Mouse (Mus musculus) kidney, embryonic 15.5 days (tissue): Measurements from ENCODE around the gene Rab11fip2. TPM values are rescaled to one million over a fixed set of nuclear protein-coding genes. Genes with fewer than 3 reads are reported as not detected.

Experiments
- ATAC-seq: fragments of 200-750 bp; cut with Nextera tagmentation; replicated peaks from 2 replicates; pipeline ENCODE4 v1.8.0; 2017; ENCODE audit warnings: moderate TSS enrichment; ENCODE audit not compliant: low FRiP score
- H3K27ac ChIP-seq: fragments of 300-500 bp; sonication (generic); 2 replicates; pipeline ENCODE4 v1.5.1; 2015; ENCODE audit warnings: mild to moderate bottlenecking, inconsistent platforms
- H3K27me3 ChIP-seq: fragments of 300-500 bp; sonication (generic); 2 replicates; pipeline ENCODE4 v1.6.1; 2015; ENCODE audit warnings: inconsistent platforms
- H3K36me3 ChIP-seq: fragments of 300-500 bp; sonication (generic); 2 replicates; pipeline ENCODE4 v1.6.1; 2015; ENCODE audit warnings: inconsistent platforms
- H3K4me1 ChIP-seq: fragments of 300-500 bp; sonication (generic); 2 replicates; pipeline ENCODE4 v1.6.1; 2015; ENCODE audit warnings: inconsistent platforms
- H3K4me2 ChIP-seq: fragments of 300-500 bp; sonication (generic); 2 replicates; pipeline ENCODE4 v1.6.1; 2015; ENCODE audit warnings: moderate library complexity, mild to moderate bottlenecking, inconsistent platforms
- H3K4me3 ChIP-seq: fragments of 300-500 bp; sonication (generic); replicated peaks from 2 replicates; pipeline ENCODE4 v1.5.1; 2015; ENCODE audit warnings: mild to moderate bottlenecking, inconsistent platforms
- H3K9ac ChIP-seq: fragments of 300-500 bp; sonication (generic); 2 replicates; pipeline ENCODE4 v1.6.1; 2015; ENCODE audit warnings: mild to moderate bottlenecking, inconsistent platforms
- H3K9me3 ChIP-seq: fragments of 300-500 bp; sonication (generic); replicated peaks from 2 replicates; pipeline ENCODE4 v1.6.1; 2016; ENCODE audit warnings: inconsistent platforms
- WGBS: fragments of 180-500 bp; shearing (Covaris S2); methylation state at CpG from one replicate; pipeline ENCODE4 v1.1.7; 2015; ENCODE audit warnings: mixed read lengths; 5-methylcytosine and 5-hydroxymethylcytosine counted together
- polyA plus RNA-seq: library from polyadenylated mRNA; unstranded; fragments of >200 nt; fragmentation: Nextera tagmentation; extraction: Ambion mirVana; gene quantifications from 2 replicates; pipeline ENCODE4 v1.2.1, GENCODE M21; 2015

Rab11fip2 gene
- 6.2 and 6.7 TPM in 2 replicates for polyA plus RNA-seq

- peak within 1 kb of the TSS; percentile 93 for H3K9ac ChIP-seq
- peak within 1 kb of the TSS; percentile 80 for H3K4me3 ChIP-seq
- peak within 1 kb of the TSS; percentile 94 for H3K27ac ChIP-seq
- peak within 1 kb of the TSS; percentile 72 for H3K4me2 ChIP-seq
- peaks cover 29% of the 10 kb centered on the region for H3K4me1 ChIP-seq
- H3K27me3 ChIP-seq: no peaks in the 10 kb centered on the region
- no peaks in the 10 kb centered on the region for H3K36me3 ChIP-seq
- under 1% methylated on average over 46 of the region's 72 CpGs for WGBS
- no peaks in the 10 kb centered on the region for H3K9me3 ChIP-seq
- peak; percentile 98 for ATAC-seq
Measured at GRCm38 (mm10) chr19:59943322-59943871, at the start of gene Rab11fip2. Gene Rab11fip2 (minus strand): TSS chr19:59943654.

GRCm38 (mm10) chr19:59981588-59981987, 38.1 kb upstream of the Rab11fip2 start:
- Histone ChIP-seq H3K27ac (no peak overlapping the region), H3K27me3 (no peaks in the 10 kb centered on the region), H3K36me3 (no peaks in the 10 kb centered on the region), H3K4me2 (no peak overlapping the region), H3K9ac (no peak overlapping the region), H3K4me3 (no peak overlapping the region), H3K9me3 (no peaks in the 10 kb centered on the region), H3K4me1 (no peaks in the 10 kb centered on the region)
- WGBS: 94% methylated on average over 1 of the region's 1 CpGs
- no peak for ATAC-seq

GRCm38 (mm10) chr19:59954936-59955335, 11.5 kb upstream of the Rab11fip2 start:
- Histone ChIP-seq H3K27me3 (no peaks in the 10 kb centered on the region), H3K4me1 (peaks cover 6% of the 10 kb centered on the region), H3K27ac (no peak overlapping the region), H3K36me3 (no peaks in the 10 kb centered on the region), H3K9ac (no peak overlapping the region), H3K4me3 (no peak overlapping the region), H3K4me2 (no peak overlapping the region), H3K9me3 (no peaks in the 10 kb centered on the region)
- no peak for ATAC-seq
- 85% methylated on average over 3 of the region's 3 CpGs for WGBS

- no peak for ATAC-seq
- Histone ChIP-seq H3K9me3 (no peaks in the 10 kb centered on the region), H3K36me3 (no peaks in the 10 kb centered on the region), H3K4me1 (peaks cover 6% of the 10 kb centered on the region), H3K9ac (no peak overlapping the region), H3K27ac (no peak overlapping the region), H3K4me3 (no peak overlapping the region), H3K27me3 (no peaks in the 10 kb centered on the region), H3K4me2 (no peak overlapping the region)
- WGBS: 85% methylated on average over 5 of the region's 5 CpGs
Measured at GRCm38 (mm10) chr19:59949731-59950130, 6.3 kb upstream of the Rab11fip2 start.

- Histone ChIP-seq H3K27ac (peak overlapping the region; percentile 94), H3K9ac (peak overlapping the region; percentile 93), H3K9me3 (no peaks in the 10 kb centered on the region), H3K27me3 (no peaks in the 10 kb centered on the region), H3K4me1 (peaks cover 33% of the 10 kb centered on the region), H3K4me3 (peak overlapping the region; percentile 80), H3K4me2 (peak overlapping the region; percentile 72), H3K36me3 (no peaks in the 10 kb centered on the region)
- ATAC-seq: peak; percentile 89
- WGBS: 1% methylated on average over 24 of the region's 27 CpGs
Measured at GRCm38 (mm10) chr19:59942716-59943321, 635 bp downstream of the Rab11fip2 start.

GRCm38 (mm10) chr19:59939711-59940110, 3.7 kb downstream of the Rab11fip2 start:
- no peak for ATAC-seq
- Histone ChIP-seq H3K27me3 (no peaks in the 10 kb centered on the region), H3K4me2 (no peak overlapping the region), H3K36me3 (peaks cover 13% of the 10 kb centered on the region), H3K4me3 (no peak overlapping the region), H3K9ac (no peak overlapping the region), H3K9me3 (no peaks in the 10 kb centered on the region), H3K27ac (0 out of 2 replicates have a peak overlapping the region, but pooled peaks have one; percentile 38), H3K4me1 (peaks cover 33% of the 10 kb centered on the region)
- 54% methylated on average over 5 of the region's 5 CpGs for WGBS

- WGBS: 92% methylated on average over 10 of the region's 10 CpGs
- Histone ChIP-seq H3K4me1 (no peaks in the 10 kb centered on the region), H3K4me2 (no peak overlapping the region), H3K36me3 (peaks cover 23% of the 10 kb centered on the region), H3K9me3 (no peaks in the 10 kb centered on the region), H3K27ac (no peak overlapping the region), H3K9ac (no peak overlapping the region), H3K27me3 (no peaks in the 10 kb centered on the region), H3K4me3 (no peak overlapping the region)
- no peak for ATAC-seq
Measured at GRCm38 (mm10) chr19:59932085-59932484, 11.4 kb downstream of the Rab11fip2 start.

GRCm38 (mm10) chr19:59928672-59929071, 14.8 kb downstream of the Rab11fip2 start:
- H3K36me3 ChIP-seq: peaks cover 10% of the 10 kb centered on the region; the same call in 1 of the 2 replicates
- ATAC-seq: no peak
- H3K9me3 ChIP-seq: no peaks in the 10 kb centered on the region
- no peak overlapping the region for H3K9ac ChIP-seq
- 75% methylated on average over 4 of the region's 4 CpGs for WGBS
- H3K27ac ChIP-seq: no peak overlapping the region
- H3K27me3 ChIP-seq: no peaks in the 10 kb centered on the region
- H3K4me2 ChIP-seq: no peak overlapping the region
- no peak overlapping the region for H3K4me3 ChIP-seq
- no peaks in the 10 kb centered on the region for H3K4me1 ChIP-seq

GRCm38 (mm10) chr19:59926125-59926524, 17.3 kb downstream of the Rab11fip2 start:
- ATAC-seq: no peak

GRCm38 (mm10) chr19:59920846-59921245, 22.6 kb downstream of the Rab11fip2 start:
- Histone ChIP-seq H3K4me1 (peaks cover 14% of the 10 kb centered on the region), H3K27ac (no peak overlapping the region), H3K27me3 (no peaks in the 10 kb centered on the region), H3K36me3 (no peaks in the 10 kb centered on the region; the same call in 1 of the 2 replicates), H3K4me3 (no peak overlapping the region), H3K9me3 (no peaks in the 10 kb centered on the region), H3K9ac (no peak overlapping the region), H3K4me2 (no peak overlapping the region)
- no peak for ATAC-seq
- 68% methylated on average over 3 of the region's 3 CpGs for WGBS

More at GRCm38 (mm10) chr19:59926125-59926524, 17.3 kb downstream of the Rab11fip2 start:
- no peak overlapping the region for H3K4me2 ChIP-seq
- peaks cover 2% of the 10 kb centered on the region; the same call in 1 of the 2 replicates for H3K36me3 ChIP-seq
- no peaks in the 10 kb centered on the region for H3K27me3 ChIP-seq
- H3K27ac ChIP-seq: no peak overlapping the region
- H3K4me3 ChIP-seq: no peak overlapping the region
- WGBS: 71% methylated on average over 1 of the region's 1 CpGs
- no peak overlapping the region for H3K9ac ChIP-seq
- H3K4me1 ChIP-seq: no peaks in the 10 kb centered on the region
- no peaks in the 10 kb centered on the region for H3K9me3 ChIP-seq

- H3K27ac ChIP-seq: no peak overlapping the region
- no peaks in the 10 kb centered on the region; the same call in 1 of the 2 replicates for H3K36me3 ChIP-seq
- no peaks in the 10 kb centered on the region for H3K27me3 ChIP-seq
- H3K4me2 ChIP-seq: no peak overlapping the region
- peaks cover 14% of the 10 kb centered on the region for H3K4me1 ChIP-seq
- peak; percentile 85 for ATAC-seq
- WGBS: 67% methylated on average over 2 of the region's 2 CpGs
- no peak overlapping the region for H3K4me3 ChIP-seq
- H3K9ac ChIP-seq: no peak overlapping the region
- no peaks in the 10 kb centered on the region for H3K9me3 ChIP-seq
Measured at GRCm38 (mm10) chr19:59917901-59918613, 25.4 kb downstream of the Rab11fip2 start.

GRCm38 (mm10) chr19:59911554-59911953, 31.9 kb downstream of the Rab11fip2 start:
- Histone ChIP-seq H3K4me1 (no peaks in the 10 kb centered on the region; the same call in 1 of the 2 replicates), H3K4me3 (no peak overlapping the region), H3K9me3 (no peaks in the 10 kb centered on the region), H3K27ac (no peak overlapping the region), H3K36me3 (peaks cover 4% of the 10 kb centered on the region), H3K4me2 (no peak overlapping the region), H3K27me3 (no peaks in the 10 kb centered on the region), H3K9ac (no peak overlapping the region)
- 51% methylated on average over 4 of the region's 4 CpGs for whole genome bisulfite sequencing
- no peak for ATAC-seq
